Mouse (Mus musculus): Measurements from ENCODE around the gene Tecr. TPM values are rescaled to one million over a fixed set of nuclear protein-coding genes. Genes with fewer than 3 reads are reported as not detected.

Gene Tecr
- polyA plus RNA-seq, 1 experiment from 2014 or later, result 445 TPM

DNA sequence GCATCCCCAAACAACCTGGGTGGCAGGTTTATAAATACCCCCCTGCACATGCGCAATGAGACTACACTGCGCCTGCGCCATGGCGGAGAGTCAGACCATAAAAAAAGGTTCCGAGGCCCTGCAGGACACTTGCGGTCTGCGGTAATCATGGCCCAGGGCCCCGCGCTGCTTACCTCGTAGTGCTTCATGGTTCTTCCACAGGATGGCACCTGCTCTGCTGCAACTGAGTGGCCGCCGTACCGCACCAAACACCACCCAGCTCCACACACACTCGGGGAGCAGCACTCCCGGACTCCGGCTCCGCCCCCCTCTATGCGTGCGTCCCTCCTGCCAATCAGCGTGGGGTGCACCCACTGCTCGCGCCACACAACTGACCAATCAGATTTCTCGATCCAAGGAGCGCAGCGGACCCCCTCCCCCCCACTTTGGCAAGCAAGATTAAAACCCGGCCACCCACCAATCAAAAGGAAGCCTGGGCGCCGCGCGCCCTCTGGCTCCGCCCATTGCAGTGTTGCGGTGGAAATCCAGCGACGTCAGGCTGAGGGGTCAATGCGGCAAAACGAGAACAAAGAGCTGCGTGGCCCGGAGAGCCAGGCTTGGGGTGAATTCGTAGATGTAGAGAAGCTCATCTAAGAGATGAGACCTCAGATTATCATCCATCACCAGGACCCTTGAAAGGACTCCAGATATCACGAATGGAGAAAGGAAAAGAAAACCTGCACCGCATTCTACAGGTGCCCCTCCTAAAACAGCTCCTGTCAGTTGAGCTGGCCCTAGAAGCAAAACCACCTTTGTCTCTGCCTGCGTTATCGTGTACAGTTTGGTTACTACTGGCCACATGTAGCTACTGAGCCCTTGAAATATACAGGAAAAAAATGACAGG lies 13.4 kb downstream of the Tecr start:
- Histone ChIP-seq H3K36me3 (peaks cover 15% of the 10 kb centered on the region; the same call in 1 of the 2 replicates), H3K9ac (peak overlapping the region; percentile 94), H3K27ac (ENCODE audit: poor library complexity, severe bottlenecking) (peak overlapping the region; percentile 93), H3K4me3 (peak overlapping the region; percentile 92), H3K4me1 (replicated peaks) (peaks cover 25% of the 10 kb centered on the region), H3K4me2 (peak overlapping the region; percentile 86), H3K9me3 (replicated peaks) (no peaks in the 10 kb centered on the region), H3K27me3 (replicated peaks) (no peaks in the 10 kb centered on the region)
- peak; percentile 99 for ATAC-seq (ENCODE audit: insufficient number of reproducible peaks, low FRiP score)
- WGBS, result under 1% methylated on average over 43 of the region's 43 CpGs

DNA sequence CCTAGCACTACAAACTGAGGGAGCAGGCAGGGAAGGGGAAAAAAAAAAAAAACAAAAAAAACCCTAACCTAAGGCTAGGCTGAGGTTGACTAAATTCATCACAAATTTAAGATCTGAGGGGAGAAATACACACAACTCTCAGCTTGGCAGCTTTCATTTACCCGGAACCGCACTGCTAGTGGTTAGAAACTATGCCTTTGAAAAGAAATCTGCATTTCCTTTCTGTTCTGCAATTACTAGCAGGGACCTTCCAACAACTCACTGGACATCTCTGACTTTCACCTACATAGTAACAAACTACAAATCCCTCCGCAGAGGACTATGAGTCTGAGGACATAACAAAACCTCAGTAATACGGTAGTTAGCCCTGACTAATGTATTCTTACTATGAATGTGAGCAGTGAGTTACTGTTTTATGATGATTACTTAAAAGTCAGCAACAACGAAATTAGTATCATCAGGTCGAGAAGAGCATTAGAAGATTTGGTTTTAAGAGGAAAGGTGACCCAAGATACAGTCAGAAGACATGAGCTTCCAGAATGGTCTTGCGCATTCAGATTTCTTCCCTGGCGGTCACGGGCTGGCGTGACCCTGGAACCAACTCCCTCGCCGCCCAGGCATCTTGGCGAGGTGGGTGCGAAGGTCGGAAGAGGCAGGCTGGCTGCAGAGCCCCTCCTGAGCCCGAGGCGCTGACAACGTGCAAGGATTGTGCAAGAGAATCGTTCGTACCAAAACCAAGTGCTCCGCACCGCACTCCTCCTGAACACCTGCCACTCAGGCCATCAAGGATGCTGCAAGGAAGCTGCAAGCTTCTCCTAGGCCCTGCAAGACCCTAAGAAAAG lies 14.2 kb downstream of the Tecr start:
- no peak; the same call in 1 of the 2 replicates for ATAC-seq (ENCODE audit: insufficient number of reproducible peaks, low FRiP score)
- H3K4me2 ChIP-seq, result peak overlapping the region; percentile 86
- H3K4me1 ChIP-seq (replicated peaks), result peaks cover 25% of the 10 kb centered on the region
- peak overlapping the region; percentile 86 for H3K27ac ChIP-seq (ENCODE audit: poor library complexity, severe bottlenecking)
- peaks cover 15% of the 10 kb centered on the region; the same call in 1 of the 2 replicates for H3K36me3 ChIP-seq
- H3K27me3 ChIP-seq (replicated peaks), result no peaks in the 10 kb centered on the region
- peak overlapping the region; percentile 94 for H3K9ac ChIP-seq
- peak overlapping the region; percentile 92 for H3K4me3 ChIP-seq
- H3K9me3 ChIP-seq (replicated peaks), result no peaks in the 10 kb centered on the region
- 6% methylated on average over 22 of the region's 22 CpGs for WGBS

DNA sequence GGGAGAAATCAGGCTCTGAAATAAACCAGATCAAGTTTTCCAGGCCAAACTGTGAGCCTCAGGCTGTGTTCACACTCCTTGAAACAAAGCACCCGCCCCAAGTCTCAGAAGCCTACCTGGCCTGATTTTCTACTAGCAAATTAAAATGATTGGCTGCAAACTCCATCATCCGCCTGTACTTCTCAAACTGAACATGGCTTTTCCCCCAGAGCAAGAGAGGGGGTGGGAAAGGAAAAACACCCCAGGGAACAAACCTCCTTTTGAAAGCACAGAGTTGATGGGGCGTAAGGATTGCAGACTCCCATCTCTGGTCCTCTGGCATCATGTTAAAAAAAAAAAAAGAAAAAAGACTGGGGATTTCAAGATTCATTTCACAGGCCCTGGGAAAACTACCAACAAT lies 15.1 kb downstream of the Tecr start:
- 83% methylated on average over 3 of the region's 3 CpGs for WGBS
- H3K36me3 ChIP-seq, result peaks cover 21% of the 10 kb centered on the region
- H3K4me2 ChIP-seq, result peak overlapping the region; percentile 86
- peaks cover 33% of the 10 kb centered on the region for H3K4me1 ChIP-seq (replicated peaks)
- peak overlapping the region; percentile 92 for H3K4me3 ChIP-seq
- H3K9me3 ChIP-seq (replicated peaks), result no peaks in the 10 kb centered on the region
- H3K27me3 ChIP-seq (replicated peaks), result no peaks in the 10 kb centered on the region
- no peak for ATAC-seq (ENCODE audit: insufficient number of reproducible peaks, low FRiP score)
- H3K9ac ChIP-seq, result peak overlapping the region; percentile 30; the same call in 1 of the 2 replicates
- H3K27ac ChIP-seq (ENCODE audit: poor library complexity, severe bottlenecking), result no peak overlapping the region

DNA sequence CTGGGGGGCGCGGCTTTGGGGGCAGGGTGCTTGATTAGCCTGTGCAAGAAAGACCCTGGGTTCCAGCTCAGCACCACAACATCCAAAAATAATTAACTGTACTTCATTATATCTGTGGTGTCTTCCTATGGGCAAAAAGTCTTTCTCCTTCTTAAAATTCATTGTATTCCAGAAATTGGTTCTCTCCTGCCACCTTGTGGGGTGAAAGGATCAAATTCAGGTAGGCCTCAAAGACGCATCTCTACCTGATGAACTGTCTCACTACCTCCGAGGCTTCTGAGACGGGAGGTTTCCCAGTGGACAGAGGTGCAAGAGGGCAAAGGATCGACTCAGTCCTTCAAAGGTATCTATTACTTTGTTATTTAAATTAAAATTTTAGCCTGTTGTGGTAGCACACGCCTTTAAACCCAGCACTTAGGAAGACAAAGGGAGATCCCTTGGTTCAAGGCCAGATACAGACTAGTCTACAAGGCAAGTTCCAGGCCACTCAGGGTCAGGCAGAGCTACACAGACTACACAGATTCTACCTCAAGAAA lies 17.2 kb downstream of the Tecr start:
- Histone ChIP-seq H3K4me3 (no peak overlapping the region), H3K27me3 (replicated peaks) (no peaks in the 10 kb centered on the region), H3K9me3 (replicated peaks) (no peaks in the 10 kb centered on the region), H3K27ac (ENCODE audit: poor library complexity, severe bottlenecking) (no peak overlapping the region), H3K4me1 (replicated peaks) (peaks cover 42% of the 10 kb centered on the region), H3K36me3 (peaks cover 39% of the 10 kb centered on the region), H3K4me2 (no peak overlapping the region), H3K9ac (no peak overlapping the region)
- ATAC-seq (ENCODE audit: insufficient number of reproducible peaks, low FRiP score), result no peak
- 81% methylated on average over 7 of the region's 7 CpGs for WGBS

DNA sequence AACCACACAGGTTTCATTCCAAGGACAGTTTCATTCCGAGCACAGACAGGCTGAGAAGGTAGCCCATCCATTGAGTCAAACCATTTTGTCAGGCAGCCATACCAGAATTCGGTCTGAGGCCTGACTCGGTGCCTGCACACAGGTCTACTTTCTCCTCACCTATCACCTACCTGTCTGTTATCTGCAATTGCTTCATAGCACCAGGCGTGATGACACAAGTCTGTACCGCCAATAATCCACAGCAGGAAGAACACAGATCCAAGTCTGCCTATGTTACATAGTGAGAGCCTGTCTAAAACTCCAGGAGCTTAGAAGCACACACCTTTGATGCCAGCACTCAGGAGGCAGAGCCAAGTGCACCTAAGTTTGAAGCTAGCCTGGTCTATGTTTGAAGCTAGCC lies 18.9 kb downstream of the Tecr start:
- peaks cover 54% of the 10 kb centered on the region for H3K36me3 ChIP-seq
- WGBS, result 88% methylated on average over 5 of the region's 5 CpGs
- peaks cover 51% of the 10 kb centered on the region for H3K4me1 ChIP-seq (replicated peaks)

DNA sequence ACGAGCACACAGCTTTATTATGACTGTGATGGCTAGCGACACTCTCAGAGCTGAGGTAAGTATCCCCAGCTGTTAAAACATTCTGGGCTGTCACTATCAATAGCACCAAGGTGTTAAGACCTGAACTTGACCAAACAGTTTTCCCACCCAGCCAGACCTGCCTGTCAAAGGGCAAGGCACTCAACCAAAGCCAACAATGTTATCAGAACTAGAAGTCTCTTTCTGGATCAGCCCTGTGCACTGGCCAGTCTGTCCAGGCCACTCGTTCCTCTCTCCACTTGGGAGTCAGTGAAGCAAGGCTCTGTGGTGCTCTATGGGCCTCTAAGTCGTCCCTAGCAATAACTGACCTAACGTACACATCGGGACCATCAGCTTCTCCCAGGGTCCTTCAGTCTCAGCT lies 20.1 kb downstream of the Tecr start:
- H3K36me3 ChIP-seq, result peaks cover 58% of the 10 kb centered on the region
- H3K27ac ChIP-seq (ENCODE audit: poor library complexity, severe bottlenecking), result no peak overlapping the region; the same call in 1 of the 2 replicates
- ATAC-seq (ENCODE audit: insufficient number of reproducible peaks, low FRiP score), result no peak
- H3K9ac ChIP-seq, result 0 out of 2 replicates have a peak overlapping the region, but pooled peaks have one; percentile 33
- 63% methylated on average over 6 of the region's 6 CpGs for WGBS
- no peaks in the 10 kb centered on the region for H3K27me3 ChIP-seq (replicated peaks)
- H3K9me3 ChIP-seq (replicated peaks), result no peaks in the 10 kb centered on the region
- H3K4me2 ChIP-seq, result no peak overlapping the region
- peaks cover 44% of the 10 kb centered on the region for H3K4me1 ChIP-seq (replicated peaks)
- no peak overlapping the region for H3K4me3 ChIP-seq

More for the DNA sequence above, 18.9 kb downstream of the Tecr start:
- H3K27me3 ChIP-seq (replicated peaks), result no peaks in the 10 kb centered on the region
- ATAC-seq (ENCODE audit: insufficient number of reproducible peaks, low FRiP score), result no peak
- H3K9ac ChIP-seq, result no peak overlapping the region
- H3K4me3 ChIP-seq, result no peak overlapping the region
- H3K27ac ChIP-seq (ENCODE audit: poor library complexity, severe bottlenecking), result no peak overlapping the region
- H3K9me3 ChIP-seq (replicated peaks), result no peaks in the 10 kb centered on the region
- no peak overlapping the region for H3K4me2 ChIP-seq

DNA sequence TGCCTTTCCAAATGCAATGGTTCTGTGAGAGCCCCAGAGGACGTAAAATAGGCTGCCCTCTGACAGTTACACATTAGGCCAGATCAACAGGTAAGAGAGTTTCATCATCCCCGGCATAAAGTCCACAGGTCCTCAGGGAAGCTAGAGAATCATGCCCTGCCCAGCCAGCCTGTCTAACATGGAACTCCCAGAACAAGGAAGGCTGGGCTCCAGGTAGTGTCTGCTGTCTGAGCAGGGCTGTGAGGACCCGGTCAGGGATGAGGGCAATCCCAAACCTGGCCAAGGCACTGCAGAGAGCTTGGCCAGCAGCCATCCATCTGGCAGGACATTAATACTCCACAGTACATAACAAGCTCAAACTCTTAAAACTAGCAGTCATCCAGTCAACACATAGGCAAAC lies 22.4 kb downstream of the Tecr start:
- H3K4me3 ChIP-seq, result no peak overlapping the region
- H3K27ac ChIP-seq (ENCODE audit: poor library complexity, severe bottlenecking), result no peak overlapping the region
- H3K27me3 ChIP-seq (replicated peaks), result no peaks in the 10 kb centered on the region
- peaks cover 40% of the 10 kb centered on the region for H3K4me1 ChIP-seq (replicated peaks)
- H3K9me3 ChIP-seq (replicated peaks), result no peaks in the 10 kb centered on the region
- 85% methylated on average over 3 of the region's 3 CpGs for WGBS
- H3K36me3 ChIP-seq, result peaks cover 48% of the 10 kb centered on the region
- ATAC-seq (ENCODE audit: insufficient number of reproducible peaks, low FRiP score), result no peak
- H3K4me2 ChIP-seq, result no peak overlapping the region
- H3K9ac ChIP-seq, result 0 out of 2 replicates have a peak overlapping the region, but pooled peaks have one; percentile 6

DNA sequence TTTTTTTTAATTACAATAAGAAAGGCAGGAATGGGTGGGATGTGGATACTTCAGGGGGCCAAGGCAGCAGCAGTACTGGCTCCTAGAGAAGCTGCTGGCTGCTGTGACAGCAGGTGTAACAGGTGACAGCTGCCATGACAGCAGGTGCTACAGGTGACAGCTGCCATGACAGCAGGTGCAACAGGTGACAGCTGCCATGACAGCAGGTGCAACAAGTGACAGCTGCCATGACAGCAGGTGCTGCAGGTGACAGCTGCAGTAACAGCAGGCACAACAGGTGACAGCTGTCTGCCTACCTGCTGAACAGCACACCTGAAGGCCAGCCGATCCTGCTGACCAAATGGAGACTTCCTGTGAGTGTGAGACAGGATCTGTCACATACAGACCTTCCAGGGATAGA lies 23.0 kb downstream of the Tecr start:
- 85% methylated on average over 1 of the region's 1 CpGs for WGBS
- Histone ChIP-seq H3K9ac (no peak overlapping the region), H3K27me3 (replicated peaks) (no peaks in the 10 kb centered on the region), H3K9me3 (replicated peaks) (no peaks in the 10 kb centered on the region), H3K4me2 (no peak overlapping the region), H3K27ac (ENCODE audit: poor library complexity, severe bottlenecking) (no peak overlapping the region), H3K4me1 (replicated peaks) (peaks cover 41% of the 10 kb centered on the region), H3K36me3 (peaks cover 44% of the 10 kb centered on the region), H3K4me3 (no peak overlapping the region)
- no peak for ATAC-seq (ENCODE audit: insufficient number of reproducible peaks, low FRiP score)

DNA sequence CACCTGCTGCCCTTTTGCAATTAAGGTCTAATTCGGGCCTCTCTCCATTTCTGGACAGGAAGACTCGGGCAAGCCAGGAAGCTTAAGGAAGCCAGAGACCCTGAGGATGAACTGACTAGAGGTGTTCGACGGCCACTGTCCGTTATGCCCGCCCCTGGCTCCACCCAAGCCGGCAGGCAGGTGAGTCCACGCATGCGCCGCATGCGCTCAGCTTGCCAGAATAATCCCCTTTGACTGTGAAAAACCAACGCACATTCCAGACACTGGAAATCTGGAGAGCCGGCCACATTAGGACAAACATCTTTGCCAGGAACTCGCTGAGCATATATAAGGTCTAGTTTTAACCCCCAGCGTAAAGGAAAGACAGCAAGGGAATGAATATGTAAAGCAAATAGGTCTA lies 24.5 kb downstream of the Tecr start:
- H3K27me3 ChIP-seq (replicated peaks), result no peaks in the 10 kb centered on the region
- no peak overlapping the region for H3K27ac ChIP-seq (ENCODE audit: poor library complexity, severe bottlenecking)
- H3K4me3 ChIP-seq, result no peak overlapping the region
- ATAC-seq (ENCODE audit: insufficient number of reproducible peaks, low FRiP score), result no peak
- peaks cover 54% of the 10 kb centered on the region for H3K4me1 ChIP-seq (replicated peaks)
- peaks cover 42% of the 10 kb centered on the region for H3K36me3 ChIP-seq
- H3K9me3 ChIP-seq (replicated peaks), result no peaks in the 10 kb centered on the region
- 89% methylated on average over 15 of the region's 15 CpGs for WGBS
- peak overlapping the region; percentile 4; the same call in 1 of the 2 replicates for H3K9ac ChIP-seq
- H3K4me2 ChIP-seq, result no peak overlapping the region

DNA sequence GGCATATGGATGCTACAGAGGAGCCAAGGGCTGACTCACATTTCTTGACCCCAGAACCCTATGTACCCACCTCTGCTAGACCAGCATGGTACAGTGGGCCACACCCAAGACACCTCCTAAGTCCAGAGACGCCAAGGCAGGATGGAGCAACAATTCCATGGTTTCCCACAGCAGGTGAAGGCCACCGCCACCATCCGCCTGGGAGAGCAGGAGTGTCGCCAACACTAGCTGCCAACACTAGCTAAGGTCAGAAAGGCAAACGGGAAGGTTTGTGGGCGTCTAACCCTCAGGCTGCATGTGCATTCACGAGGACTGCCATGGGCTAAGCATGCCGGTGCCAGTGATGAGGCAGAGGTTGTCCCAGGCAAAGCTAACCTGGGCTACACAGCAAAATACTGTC lies 25.5 kb downstream of the Tecr start:
- WGBS, result 86% methylated on average over 8 of the region's 8 CpGs
- H3K9me3 ChIP-seq (replicated peaks), result no peaks in the 10 kb centered on the region
- peaks cover 34% of the 10 kb centered on the region for H3K36me3 ChIP-seq
- H3K4me2 ChIP-seq, result no peak overlapping the region
- no peak for ATAC-seq (ENCODE audit: insufficient number of reproducible peaks, low FRiP score)
- no peak overlapping the region for H3K4me3 ChIP-seq
- no peak overlapping the region for H3K9ac ChIP-seq
- H3K27ac ChIP-seq (ENCODE audit: poor library complexity, severe bottlenecking), result no peak overlapping the region
- H3K27me3 ChIP-seq (replicated peaks), result no peaks in the 10 kb centered on the region
- peaks cover 52% of the 10 kb centered on the region for H3K4me1 ChIP-seq (replicated peaks)

DNA sequence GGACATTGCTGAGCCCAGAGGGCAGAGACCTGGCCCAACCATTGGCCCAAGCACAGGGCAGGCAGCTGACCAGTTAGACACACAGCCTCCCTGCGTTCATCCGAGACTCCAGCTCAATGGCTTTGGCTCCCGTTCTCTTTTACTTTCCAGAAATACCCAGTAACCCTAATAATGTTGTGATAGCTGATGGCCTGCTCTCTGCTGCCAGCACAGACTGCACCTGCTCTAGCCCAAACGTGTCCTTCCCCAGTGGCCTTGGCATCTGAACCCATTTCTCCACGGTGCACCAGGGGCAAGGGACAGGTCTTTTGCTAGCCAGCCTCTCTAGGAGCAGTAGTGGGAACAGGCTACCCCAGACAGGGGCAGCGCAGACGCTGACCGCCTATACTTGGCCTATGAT lies 26.9 kb downstream of the Tecr start:
- no peaks in the 10 kb centered on the region for H3K27me3 ChIP-seq (replicated peaks)
- no peaks in the 10 kb centered on the region for H3K9me3 ChIP-seq (replicated peaks)
- H3K4me3 ChIP-seq, result no peak overlapping the region
- no peak overlapping the region for H3K4me2 ChIP-seq
- H3K27ac ChIP-seq (ENCODE audit: poor library complexity, severe bottlenecking), result 0 out of 2 replicates have a peak overlapping the region, but pooled peaks have one; percentile 14
- peaks cover 22% of the 10 kb centered on the region for H3K36me3 ChIP-seq
- H3K9ac ChIP-seq, result no peak overlapping the region
- 89% methylated on average over 8 of the region's 8 CpGs for WGBS
- no peak for ATAC-seq (ENCODE audit: insufficient number of reproducible peaks, low FRiP score)
- H3K4me1 ChIP-seq (replicated peaks), result peaks cover 61% of the 10 kb centered on the region
